Mouse (Mus musculus): Measurements from ENCODE around the gene Pcyt1b.

Gene Pcyt1b

DNA sequence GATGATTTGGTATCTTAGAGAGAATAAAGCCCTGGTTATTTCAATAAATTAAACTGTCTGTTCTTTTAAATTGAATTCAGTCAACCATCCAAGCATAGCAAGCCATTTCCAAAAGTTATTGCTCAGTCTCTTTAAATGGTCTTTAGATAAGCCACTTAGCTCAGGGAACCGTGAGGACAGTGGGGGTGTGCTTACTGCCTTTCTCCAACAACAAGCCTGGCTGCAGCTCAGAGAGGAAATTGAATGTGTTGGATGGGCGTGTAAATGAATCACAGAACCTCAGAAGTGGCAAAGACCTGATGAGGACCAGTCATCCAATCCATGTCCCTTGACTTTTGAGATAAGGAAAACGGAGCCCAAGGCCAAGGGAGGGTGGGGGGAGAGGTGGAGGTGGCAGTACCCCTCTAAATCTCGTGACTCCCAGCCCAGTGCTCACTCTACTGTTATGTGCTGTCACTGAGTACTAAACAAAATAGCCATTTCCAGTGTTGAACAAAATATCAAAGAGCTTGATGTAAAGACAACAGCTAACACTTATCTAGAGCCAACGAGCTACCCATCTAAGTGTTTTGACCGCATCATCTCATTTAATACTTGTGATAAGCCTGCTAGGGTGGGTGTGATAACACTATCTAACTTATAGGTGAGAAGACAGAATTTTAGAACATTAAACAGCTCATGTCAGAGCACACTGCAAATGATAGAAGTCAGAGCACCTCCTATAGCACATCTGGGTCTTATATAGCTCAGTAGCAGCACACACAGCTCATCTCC, 78.5 kb downstream of the Pcyt1b start:
- DNase-seq, result no peak

DNA sequence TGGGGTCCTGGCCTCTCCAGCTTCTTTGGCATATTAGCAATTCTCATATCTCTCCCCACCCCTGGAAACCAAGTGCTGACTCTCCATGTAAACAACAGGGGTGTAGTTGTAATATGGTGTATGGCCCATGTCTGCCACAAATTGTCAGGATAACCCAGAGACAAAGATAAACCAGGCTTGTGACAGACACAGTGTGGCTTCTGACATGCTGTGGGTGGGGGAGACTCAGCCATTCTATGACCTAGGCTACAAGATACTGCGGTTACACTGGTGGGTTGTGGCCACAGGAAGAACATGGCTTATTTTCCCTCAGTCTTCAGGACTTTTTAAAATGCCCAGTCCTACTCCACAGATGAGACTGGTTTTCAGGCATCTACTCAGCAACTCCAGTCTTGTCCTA, 94.5 kb downstream of the Pcyt1b start:
- DNase-seq, result no peak

DNA sequence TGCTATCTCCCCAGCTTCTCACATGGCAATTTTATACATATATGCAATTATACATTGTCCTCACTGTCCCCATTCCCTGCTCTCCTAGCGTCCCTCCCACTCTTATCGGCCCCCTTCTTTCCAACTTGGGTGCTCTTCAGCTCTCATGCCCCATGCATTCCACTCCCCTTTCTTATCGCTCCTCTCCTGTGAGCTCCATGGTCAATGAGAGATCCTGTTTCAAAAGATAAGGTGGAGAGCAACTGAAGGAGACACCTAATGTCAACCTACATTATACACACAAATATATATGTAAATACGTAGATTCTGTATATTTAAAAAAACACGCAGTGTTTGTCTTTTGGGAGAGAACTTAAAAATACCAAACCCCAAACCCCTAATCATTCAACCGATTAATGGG, 95.9 kb downstream of the Pcyt1b start:
- DNase-seq, result no peak

DNA sequence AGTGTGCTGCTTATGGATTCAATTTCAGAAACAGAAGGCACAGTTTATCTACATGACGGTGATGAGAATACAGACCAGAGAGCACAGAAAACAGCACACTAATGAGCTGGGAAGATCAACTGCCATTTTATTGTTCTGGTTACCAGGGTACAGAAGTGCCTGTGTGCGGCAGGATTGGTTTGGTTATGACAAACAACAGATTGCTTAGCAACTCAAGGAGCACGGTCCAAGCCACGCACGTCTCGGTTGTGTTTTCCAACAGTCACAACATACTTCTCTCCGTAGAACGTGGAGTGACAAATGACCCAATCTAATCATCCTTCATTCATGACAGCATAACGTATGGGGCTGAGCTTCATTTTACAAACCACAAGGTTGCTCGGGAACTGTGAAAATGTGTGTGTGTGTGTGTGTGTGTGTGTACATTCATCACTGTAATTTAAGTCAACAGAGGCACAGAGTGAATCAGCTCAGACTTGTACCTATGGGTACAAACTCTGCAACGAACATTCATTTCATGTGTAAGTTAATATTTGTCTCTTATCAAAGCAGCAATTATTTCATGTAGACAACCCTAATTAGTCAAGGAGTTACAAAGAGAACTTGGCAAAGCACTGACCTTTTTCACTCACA, 100.7 kb downstream of the Pcyt1b start:
- DNase-seq, result no peak

GRCm38 (mm10) chrX:93756867-93757455, 102.3 kb downstream of the Pcyt1b start:
- no peak for DNase-seq

DNA sequence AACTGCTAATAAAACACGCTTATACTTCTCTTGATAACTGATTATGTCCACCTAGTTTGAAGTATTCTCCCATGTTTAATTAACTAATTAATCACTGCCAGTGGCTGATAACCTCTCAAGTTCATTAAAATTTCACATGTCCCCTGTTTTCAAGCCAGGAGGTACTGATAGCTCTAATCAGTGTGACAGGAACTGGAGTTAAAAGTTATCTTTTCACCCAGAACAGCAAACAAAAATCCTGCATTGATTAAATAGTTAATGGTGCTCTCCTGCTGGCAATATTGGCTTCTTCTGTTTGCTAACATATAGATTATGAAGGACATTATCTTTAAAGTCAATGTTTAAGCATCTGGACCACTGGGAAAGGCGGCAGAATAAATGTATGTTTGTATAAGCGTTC, 106.1 kb downstream of the Pcyt1b start:
- DNase-seq, result no peak

- no peak for DNase-seq
These were observed 134.9 kb downstream of the Pcyt1b start for GRCm38 (mm10) chrX:93789562-93789961.

DNA sequence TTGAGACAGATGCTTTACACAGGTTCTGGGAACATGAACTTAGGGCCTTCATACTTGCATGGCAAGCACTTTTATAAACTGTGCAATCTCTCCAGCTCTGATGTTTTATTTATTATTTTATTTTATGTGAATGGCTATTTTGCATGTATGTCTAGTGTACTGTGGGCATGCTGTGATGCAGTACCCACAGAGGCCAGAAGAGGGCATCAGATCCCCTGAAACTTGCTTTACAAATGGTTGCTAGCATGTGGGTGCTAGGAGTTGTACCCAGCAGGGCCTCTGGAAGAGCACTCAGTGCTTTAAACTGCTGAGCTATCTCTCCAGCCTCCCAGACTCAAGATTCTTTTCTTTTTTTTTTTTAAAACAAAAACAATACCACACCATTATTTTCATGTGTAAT, 138.5 kb downstream of the Pcyt1b start:
- DNase-seq, result no peak
